Mouse (Mus musculus) heart, adult 11 months (tissue): ENCODE results near the gene Vmn2r117.
"Not testable (repeated sequence)": the region's sequence is repeated elsewhere in the genome, so short reads cannot be mapped to it uniquely, and the experiment has no call there.

Experiments used
- DNase-seq: peaks from one replicate; pipeline ENCODE4 v3.0.0; 2022

Vmn2r117 gene

GRCm38 (mm10) chr17:23479599-23479998, at the start of gene Vmn2r117:
TSS of gene Vmn2r117 (minus strand) at chr17:23479699.
- not testable (repeated sequence) for DNase-seq

GRCm38 (mm10) chr17:23522941-23523732, 43.6 kb upstream of the Vmn2r117 start:
- DNase-seq: not testable (repeated sequence)

- no peak for DNase-seq
Measured at GRCm38 (mm10) chr17:23518701-23519423, 39.4 kb upstream of the Vmn2r117 start.

DNA sequence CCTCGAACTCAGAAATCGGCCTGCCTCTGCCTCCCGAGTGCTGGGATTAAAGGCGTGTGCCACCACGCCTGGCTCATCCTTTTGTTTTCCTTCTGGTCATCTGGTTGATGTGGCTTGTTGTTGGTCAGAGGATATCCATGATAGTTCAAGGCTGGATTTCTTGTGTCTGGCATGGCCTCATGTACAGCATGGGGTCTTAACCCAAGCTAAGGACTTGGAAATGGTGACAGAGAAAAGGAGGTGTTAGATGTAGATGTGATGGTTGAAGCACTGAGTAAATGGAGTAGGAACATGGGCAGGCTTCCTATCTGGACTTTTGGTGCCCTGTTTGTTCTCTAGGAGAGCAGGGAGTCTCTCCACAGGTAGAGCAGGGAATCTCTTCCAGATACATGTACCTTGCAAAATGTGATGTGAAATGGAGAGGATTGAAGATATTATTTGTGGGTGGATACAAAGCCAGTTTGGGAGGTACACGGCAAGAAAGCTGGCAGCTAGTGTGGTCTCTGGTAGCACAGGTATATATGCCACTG, 46.3 kb downstream of the Vmn2r117 start:
- no peak for DNase-seq
